Mouse (Mus musculus): ENCODE data around the gene AI837181. TPM values are rescaled to one million over a fixed set of nuclear protein-coding genes. Genes with fewer than 3 reads are reported as not detected.
"Not testable (repeated sequence)": the region's sequence is repeated elsewhere in the genome, so short reads cannot be mapped to it uniquely, and the experiment has no call there.

Gene AI837181
- total RNA-seq (2021): 10 to 100 TPM; 60.8 to 63.3 TPM
- long read RNA-seq, experiment 1, transcript AI837181-202 (2 exons, 1,528 nt): major isoform, 59 of 93 reads
- long read RNA-seq, experiment 1, partial matches to known transcripts: 0 of 93 reads
- long read RNA-seq, experiment 1, other reads (novel, unspliced or antisense): 31 of 93 reads
- long read RNA-seq, experiment 2, transcript AI837181-202 (2 exons, 1,528 nt): major isoform, 56 of 90 reads
- long read RNA-seq, experiment 2, partial matches to known transcripts: 0 of 90 reads
- long read RNA-seq, experiment 2, other reads (novel, unspliced or antisense): 30 of 90 reads

DNA sequence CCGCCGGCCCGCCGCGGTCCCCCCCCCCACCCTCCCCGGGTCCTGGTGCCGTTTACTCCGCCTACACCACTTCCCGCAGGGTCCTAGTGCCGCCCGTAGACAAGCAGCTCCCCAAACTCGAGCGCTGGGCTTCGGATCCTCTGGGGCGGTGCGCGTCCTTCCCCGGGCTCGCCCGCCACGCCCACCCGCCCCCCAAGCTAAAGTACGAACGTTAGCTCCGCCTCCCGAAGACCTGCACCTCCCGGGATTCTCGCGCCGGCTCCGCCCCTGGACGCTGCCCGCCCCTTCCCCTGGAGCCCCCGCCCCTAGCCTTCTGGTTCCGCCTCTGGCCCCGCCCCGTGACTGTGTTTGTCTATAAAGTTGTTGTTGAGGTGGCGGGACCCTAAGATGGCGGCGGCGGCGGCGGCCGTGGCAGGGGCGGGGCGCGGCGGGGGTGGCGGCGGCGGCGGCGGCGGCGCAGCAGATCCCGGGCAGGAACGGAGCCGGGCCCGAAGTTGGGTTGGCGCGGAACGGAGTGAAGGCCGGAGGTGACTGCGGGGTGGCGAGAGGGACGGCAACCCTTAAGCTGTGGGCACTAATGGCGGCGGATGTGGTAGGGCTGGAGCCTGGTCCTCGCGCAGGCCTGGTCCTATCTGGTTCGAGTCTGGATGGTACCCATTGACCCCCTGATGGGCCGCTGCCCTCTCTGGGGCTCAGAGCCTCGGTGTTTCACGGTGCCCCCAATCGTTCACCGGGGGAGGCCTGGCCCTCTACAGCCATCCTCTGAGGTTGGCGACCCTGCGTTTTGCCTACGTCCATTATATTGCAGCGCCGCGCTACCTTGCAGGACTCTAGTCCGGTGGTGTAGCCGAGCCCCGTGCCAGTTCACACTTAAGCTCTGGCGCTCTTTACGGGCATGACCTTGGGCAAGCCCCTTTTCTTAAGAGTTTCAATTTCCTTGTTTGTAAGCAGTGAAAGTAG is at the start of gene AI837181, which contains the start of gene Drap1:
AI837181 (plus strand) TSS at position 363 of the 960 bp plus-strand sequence.
Drap1 (minus strand) TSS at position 198 of the 960 bp plus-strand sequence.
- intact Hi-C loops (cut with DNase I): no loop called here
- DNase-seq (ENCODE audit: low spot score in 2 of 2): peak; percentile 93 to 95

DNA sequence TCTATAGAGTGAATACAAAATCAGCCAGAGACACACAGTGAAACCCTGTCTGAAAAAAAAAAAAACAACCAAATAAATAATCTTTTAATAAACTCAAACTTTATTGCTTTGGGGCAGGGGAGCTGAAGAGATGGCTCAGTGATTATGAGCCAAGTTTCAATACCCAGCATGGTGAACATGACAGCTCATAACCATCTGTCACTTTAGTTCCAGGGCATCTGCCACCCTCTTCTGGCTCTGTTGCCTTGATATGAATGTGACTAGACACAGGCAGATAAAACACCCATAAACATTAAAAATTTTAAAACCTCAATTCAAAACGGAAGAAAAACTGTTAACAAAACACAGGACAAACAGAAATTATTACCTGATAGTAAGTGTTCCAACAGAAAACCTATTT is 47.5 kb upstream of the AI837181 start:
- DNase-seq (ENCODE audit: low spot score in 2 of 2): no peak
- intact Hi-C loops (cut with DNase I): no loop called here

DNA sequence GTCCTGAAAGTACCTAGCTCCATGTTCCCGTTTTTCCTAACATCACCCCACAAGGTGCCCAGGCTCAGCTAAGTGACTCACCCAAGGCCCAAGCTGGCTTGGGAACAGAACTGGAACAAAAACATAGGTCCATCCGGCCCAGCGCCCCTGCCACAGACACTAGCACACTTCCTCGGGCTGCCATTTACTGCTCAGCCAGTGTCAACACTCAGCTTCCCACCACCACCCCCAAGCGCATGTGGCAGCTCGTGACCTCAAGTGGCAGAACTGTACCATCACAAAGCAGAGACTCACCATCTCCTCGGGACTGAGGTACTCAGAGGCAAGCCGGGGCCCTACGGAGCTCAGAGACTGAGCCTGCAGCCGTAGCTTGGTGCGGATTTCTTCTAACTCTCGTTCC is 41.6 kb upstream of the AI837181 start:
- DNase-seq (ENCODE audit: low spot score in 2 of 2): no peak
- intact Hi-C loops (cut with DNase I): no loop called here

DNA sequence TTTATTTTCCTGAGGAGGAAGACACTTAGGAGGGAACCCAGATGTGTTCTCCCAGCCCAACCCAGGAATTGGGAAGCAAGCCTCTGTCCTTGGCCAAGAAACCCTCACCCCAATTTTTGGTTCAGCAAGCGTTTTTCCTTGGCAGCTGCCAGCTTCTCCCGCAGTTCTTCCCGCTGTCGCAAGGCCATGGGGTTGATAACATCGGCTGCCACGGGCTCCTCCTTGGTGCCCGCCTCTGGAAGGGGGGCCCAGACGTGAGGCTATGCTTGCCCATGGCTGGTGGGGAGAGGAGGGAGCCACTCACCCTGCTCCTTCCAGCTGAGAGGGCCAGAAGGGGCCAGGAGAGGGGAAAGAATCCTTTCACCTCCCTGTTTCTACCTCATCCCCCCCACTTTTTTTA is 40.2 kb upstream of the AI837181 start:
- intact Hi-C loops (cut with DNase I): no loop called here
- no peak for DNase-seq (ENCODE audit: low spot score in 2 of 2)

DNA sequence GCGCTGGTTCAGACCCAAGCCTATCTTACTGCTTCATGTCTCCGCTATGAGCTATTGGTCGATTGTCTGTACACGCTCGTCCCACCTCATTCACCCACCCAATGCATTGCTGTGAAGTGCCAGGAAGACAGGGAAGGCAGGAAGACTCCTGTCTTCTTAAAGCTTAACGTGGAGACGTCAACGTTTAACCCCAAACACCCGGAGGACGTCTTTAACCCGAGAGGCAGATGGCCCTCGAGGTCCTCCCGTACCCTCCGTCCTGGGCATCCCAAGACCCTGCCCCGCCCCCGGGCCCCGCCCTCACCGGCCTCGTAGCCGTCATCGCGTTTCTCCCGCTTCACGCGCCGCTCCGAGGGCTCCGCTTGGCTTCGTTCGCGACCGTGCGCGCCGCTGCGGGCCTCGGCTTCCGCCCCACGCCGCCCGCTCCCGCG is 36.9 kb upstream of the AI837181 start:
- intact Hi-C loops (cut with DNase I): loop anchor here (1.0 kb wide), 1 partner anchor 22 kb away; the partner anchor contains the start of gene Eif1ad
- peak; percentile 21 to 61 for DNase-seq (ENCODE audit: low spot score in 2 of 2)

DNA sequence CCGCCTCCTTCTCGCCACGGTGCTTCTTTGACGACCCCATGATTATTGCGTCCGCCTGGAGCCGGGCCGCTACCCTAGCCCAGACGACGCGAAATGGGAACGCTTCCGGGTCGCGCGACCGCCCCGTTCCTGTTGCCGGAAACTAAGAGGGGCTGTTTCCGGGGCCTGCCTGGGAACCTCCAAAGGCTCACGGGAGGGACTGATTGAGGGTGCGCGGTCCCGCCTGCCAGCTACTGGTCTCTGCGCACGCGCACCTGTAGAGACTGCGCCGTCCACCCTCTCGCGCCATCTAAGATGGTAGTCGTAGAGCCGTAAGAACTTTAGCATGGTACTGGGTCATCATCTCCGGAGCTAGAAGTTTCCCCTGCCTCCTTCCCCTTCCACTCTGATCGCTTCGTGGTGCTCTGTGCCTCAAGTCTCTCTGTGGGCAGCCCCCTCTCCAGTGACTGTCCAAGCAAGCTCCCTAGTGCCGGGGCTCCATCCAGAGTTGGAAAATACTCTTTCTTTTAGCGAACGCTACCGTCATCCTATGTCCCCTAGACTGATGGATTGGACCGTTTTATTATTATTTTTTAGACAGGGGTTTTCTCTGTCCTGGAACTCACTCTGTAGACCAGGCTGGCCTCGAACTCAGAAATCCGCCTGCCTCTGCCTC is 36.2 kb upstream of the AI837181 start, which contains the start of gene Sart1:
Sart1 (minus strand) TSS at position 116 of the 655 bp plus-strand sequence.
- peak; percentile 97 for DNase-seq (ENCODE audit: low spot score in 2 of 2)
- intact Hi-C loops (cut with DNase I): loop anchor here (1.0 kb wide), 1 partner anchor 22 kb away; the partner anchor contains the start of gene Eif1ad

DNA sequence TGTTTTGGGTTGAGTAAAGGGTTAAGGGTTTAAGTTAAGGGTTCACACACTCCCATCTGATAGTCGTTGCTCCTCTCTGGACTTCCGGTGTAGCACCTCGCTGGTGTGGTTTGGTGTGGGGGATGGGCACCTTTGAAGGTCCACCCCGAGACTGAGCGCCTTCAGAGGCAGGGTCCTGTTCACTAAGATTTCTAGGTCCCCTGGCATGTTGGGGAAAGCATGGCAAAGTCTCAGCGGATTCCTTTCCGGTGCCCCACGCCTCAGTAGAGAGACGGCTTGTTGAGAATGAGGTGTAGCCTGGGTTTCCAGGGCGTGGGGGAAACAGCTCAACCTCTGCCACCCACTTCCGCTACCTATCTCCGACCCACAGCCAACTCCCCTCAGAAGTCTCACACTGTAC is 35.3 kb upstream of the AI837181 start:
- DNase-seq (ENCODE audit: low spot score in 2 of 2): no peak
- intact Hi-C loops (cut with DNase I): no loop called here

DNA sequence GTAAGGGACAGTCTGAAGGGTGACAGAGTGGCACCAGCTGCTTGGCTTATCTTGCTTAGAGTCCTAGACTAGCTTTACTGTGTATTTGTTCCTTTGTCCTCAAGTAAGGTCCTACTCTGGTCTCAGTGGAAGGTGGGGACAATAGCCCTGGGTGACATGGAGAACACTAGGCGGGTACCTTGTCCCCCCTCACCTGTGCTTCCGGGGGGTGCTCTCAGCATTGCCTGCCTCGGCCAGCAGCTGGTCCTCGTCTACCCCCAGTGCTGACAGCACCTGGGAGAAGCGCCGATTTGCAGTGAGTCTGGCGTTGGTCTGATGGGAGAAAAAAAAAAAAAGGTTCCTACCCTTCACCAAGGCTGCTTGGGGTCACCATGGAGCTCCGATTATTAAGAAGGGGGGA is 34.5 kb upstream of the AI837181 start:
- intact Hi-C loops (cut with DNase I): no loop called here

DNA sequence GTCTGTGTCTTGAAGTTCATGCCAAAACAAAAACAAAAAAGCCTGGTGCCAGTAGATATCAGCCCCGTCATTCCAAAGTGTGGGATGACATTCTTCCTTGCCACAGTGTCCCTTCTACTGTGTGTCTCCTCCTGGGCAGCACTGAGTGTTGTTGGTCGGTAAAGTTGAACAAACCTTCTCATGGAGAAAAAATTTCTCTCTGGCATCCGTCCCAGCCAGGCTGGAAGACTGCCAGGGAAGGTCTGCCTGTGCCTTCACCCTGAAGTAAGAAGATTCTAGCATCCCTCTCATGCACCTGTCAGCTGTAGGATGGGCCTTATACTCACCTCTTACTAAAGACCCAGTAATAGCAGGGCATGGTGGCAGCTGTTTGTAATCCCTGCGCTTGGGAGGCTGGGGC is 32.1 kb upstream of the AI837181 start:
- peak in 1 of 2 experiments; percentile 19 for DNase-seq (ENCODE audit: low spot score in 2 of 2)
- intact Hi-C loops (cut with DNase I): no loop called here

More for the DNA sequence above, 34.5 kb upstream of the AI837181 start:
- DNase-seq (ENCODE audit: low spot score in 2 of 2): no peak

DNA sequence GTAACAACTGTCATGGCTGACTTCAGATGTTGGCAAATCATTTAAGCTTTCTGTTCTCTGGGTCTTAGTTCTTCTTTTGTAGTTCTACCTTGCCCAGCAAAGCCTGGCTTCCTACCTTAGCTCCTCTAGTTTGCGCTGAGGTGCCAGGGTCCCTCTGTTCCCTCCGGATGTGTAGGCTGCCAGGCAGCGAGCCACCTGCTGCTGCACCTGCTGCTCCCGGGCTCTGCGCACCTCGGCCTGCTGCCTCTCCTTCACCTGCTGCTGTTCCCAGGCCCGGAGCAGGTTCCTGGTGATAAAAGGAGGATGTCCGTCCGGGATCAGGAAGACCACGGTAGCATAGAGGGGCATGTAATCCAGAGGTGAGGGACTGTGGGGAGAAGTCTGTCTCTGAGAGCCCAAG is 30.8 kb upstream of the AI837181 start:
- intact Hi-C loops (cut with DNase I): no loop called here
- DNase-seq (ENCODE audit: low spot score in 2 of 2): no peak

DNA sequence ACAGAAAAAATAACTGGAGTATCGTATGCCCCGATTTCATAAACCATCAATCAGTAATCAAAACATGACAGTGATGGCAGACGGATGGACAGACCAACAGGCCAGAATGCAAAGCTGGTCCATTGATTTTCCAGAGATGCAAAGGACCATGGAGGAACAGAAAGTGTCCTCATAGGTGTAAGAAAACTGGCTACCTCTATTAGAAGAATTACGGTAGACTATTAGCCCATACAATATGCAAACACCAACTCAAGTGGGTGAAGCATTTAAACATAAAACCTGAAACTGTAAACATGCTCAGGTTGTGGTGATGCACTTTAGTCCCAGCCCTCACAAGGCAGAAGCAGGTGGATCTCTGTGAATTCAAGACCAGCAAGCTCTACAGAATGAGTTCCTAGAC is 29.6 kb upstream of the AI837181 start:
- DNase-seq (ENCODE audit: low spot score in 2 of 2): no peak
- intact Hi-C loops (cut with DNase I): no loop called here

DNA sequence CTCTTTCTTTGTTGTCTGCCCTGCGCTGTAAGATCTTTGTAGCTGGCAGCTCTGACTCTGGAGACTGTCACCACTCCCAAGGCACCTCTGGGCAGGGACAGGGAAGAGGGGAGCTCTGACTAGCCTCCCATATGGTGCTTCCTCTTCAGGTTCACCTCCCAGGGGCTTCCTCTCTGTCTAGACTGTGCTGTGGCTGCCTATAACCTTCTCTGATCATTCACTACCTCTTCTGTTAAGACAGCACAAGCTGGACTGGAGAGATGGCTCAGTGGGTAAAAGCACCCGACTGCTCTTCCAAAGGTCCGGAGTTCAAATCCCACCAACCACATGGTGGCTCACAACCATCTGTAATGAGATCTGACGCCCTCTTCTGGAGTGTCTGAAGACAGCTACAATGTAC is 23.9 kb upstream of the AI837181 start:
- DNase-seq (ENCODE audit: low spot score in 2 of 2); intact Hi-C loops (cut with DNase I): not testable (repeated sequence)

DNA sequence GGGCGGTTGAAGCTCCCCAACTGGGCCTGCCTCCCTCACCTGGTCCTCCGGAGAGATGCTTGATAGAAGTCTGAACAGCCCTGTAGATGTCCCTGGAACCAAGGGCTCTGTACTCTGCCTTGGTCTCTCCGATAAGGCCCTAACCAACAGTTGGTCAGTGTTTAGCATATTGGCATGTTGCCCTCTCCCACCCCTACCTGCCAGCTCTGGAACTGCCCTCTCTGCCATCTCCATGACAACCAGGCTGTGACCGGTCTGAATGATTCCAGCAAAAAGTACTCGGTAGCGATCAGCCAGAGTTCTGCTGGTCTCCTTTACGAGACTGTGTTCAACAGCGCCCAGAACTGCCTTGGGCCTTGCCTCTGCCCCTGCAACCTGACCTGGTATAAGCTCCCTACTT is 22.7 kb upstream of the AI837181 start, which contains the start of gene Tsga10ip:
Tsga10ip (minus strand) TSS at position 234 of the 400 bp plus-strand sequence.
- intact Hi-C loops (cut with DNase I): no loop called here
- no peak for DNase-seq (ENCODE audit: low spot score in 2 of 2)

DNA sequence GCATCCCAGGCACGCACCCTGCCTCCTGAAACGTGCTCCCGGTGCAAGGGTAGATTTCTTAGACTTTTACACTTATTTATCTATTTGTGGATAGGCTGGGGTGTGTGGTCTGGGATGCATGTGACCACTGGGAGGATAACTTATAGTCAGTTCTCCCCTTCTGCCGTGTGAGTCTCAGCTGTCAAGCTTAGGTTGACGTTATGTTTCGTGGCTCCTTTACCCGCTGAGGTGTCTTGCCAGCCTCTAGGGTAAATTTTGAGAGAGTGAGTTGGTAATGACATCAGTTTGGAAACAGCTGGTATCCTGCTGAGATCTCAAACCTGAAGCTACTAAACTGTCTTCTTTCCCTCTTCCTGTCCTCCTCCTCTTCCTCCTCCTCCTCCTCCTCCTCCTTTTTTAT is 19.0 kb upstream of the AI837181 start:
- intact Hi-C loops (cut with DNase I): no loop called here
- no peak for DNase-seq (ENCODE audit: low spot score in 2 of 2)

DNA sequence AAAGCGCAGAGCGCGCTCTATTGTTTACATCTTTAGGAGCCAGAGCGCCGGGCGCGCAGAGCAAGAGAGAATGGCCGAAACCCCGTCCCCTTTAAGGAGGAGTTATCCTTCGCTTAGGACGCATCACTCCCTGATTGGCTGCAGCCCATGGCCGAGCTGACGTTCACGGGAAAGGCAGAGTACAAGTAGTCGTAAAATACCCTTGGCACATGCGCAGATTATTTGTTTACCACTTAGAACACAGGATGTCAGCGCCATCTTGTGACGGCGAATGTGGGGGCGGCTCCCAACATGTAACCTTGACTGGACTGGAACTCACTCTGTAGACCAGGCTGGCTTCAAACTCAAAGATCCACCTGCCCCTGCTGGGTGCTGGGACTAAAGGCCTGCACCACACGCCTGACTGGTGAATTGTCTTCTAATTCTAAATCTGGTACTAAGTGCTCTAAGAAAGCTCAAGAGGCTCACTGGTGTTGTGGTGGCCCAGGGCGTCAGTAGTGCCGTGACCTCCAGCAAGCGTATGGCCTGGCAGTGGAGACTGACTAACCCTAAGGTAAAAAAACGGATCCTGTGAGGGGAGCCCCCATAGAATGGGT is 18.3 kb upstream of the AI837181 start:
- DNase-seq (ENCODE audit: low spot score in 2 of 2); intact Hi-C loops (cut with DNase I): not testable (repeated sequence)

DNA sequence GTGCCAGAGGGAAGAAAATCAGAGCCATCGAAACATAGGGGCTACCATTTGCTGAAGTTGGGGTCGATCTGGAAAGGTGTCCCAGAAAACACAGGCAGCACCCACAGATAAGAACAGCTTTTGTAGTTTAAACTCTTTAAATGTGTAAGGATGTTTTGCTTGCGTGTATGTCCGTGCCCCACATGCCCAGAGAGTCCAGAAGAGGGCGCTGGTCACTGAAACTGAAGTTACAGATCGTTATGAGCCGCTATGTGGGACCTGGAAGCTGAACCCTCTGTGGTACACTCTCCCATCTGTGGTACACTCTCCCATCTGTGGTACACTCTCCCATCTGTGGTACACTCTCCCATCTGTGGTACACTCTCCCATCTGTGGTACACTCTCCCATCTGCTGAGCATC is 17.8 kb upstream of the AI837181 start:
- intact Hi-C loops (cut with DNase I): no loop called here
- peak; percentile 55 to 56 for DNase-seq (ENCODE audit: low spot score in 2 of 2)

DNA sequence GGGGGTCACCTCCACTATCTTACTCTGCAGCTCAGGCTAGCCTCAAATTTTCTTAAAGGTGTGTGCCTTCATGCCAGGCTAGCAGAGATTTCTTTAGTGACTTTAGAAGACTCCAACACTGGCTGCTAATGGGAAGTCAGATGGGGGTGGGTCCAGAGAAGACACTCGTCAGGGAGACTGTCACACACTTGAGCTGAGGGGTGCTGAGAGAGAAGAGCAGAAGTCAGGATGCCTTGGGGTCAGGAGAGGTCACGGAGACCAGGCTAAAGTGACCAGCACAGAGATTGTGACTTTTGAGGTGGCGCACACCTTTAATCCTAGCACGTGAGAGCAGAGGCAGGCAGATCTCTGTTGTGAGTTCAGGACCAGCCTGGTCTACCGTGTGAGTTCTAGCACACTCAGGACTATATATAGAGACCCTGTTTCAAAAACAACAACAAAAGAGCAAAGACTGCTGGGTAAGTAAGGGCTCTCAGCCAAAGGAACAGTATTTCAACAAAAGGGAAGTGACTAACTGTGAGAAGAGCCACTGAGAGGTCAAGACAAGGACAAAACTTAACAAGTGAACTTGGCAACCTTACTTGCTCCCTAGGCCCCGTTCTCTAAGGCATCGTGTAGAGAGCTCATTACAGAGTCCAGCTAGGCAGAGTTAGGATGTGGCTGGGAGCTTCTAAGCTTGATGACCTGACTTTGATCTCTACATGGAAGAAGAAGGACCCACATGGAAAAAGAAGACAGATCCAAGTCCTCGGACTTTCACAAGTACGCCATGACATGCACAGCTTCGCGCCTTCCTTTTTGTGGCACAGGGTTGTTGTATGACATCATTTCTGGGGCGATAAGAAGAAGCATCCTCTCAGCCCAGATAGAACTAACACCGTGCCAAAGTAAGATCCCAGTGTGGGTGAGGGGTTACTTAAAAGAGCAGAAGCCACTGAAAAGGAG is 16.6 kb upstream of the AI837181 start:
- DNase-seq (ENCODE audit: low spot score in 2 of 2): no peak
- intact Hi-C loops (cut with DNase I): no loop called here

DNA sequence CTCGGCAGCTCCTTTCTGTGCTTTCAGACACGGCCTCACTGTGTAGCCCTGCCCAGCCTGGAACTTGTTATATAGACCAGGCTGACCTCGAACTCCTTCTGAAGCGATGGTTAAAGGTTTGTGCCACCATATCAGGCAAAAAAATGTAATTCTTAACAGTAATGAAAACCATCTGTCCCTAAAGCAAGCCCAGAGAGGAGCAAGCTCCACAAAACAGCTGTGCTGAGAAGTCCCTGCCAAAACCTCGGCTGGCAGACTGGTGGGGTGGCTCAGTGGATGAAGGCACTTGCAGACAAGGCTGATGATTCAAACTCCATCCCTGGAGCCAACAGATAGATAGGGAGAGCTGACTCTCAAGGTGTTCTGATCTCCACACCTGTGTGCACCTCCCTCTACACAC is 15.9 kb upstream of the AI837181 start:
- no peak for DNase-seq (ENCODE audit: low spot score in 2 of 2)
- intact Hi-C loops (cut with DNase I): no loop called here

Measured in left cerebral cortex, postnatal 14 days (tissue).